Comparison of ENCODE assay signal across 8 mouse cellular contexts in genomic region chr1:171328244-171328643, GRCm38 (mm10). TPM values are rescaled to one million over a fixed set of nuclear protein-coding genes. Genes with fewer than 3 reads are reported as not detected.
DNase-seq lines count a peak whose midpoint lies in the region; ATAC-seq and TF ChIP-seq lines count a peak whose summit lies in the region.

No protein-coding gene starts in this region.

- H3K9ac ChIP-seq in embryonic facial prominence, embryonic 15.5 days = peak overlapping the region; percentile 96
- H3K9ac ChIP-seq in intestine, postnatal 0 days (ENCODE audit: low read depth, low read length) = peak overlapping the region; percentile 95
- peak overlapping the region; percentile 93 for H3K9ac ChIP-seq in neural tube, embryonic 12.5 days

- 18% methylated on average over 9 of the region's 9 CpGs for WGBS in embryonic facial prominence, embryonic 15.5 days
- 18% methylated on average over 9 of the region's 9 CpGs for WGBS in intestine, postnatal 0 days
- WGBS in neural tube, embryonic 12.5 days = 40% methylated on average over 9 of the region's 9 CpGs

- H3K4me1 ChIP-seq in embryonic facial prominence, embryonic 15.5 days = peaks cover 27% of the 10 kb centered on the region
- 0 out of 2 replicates have a peak, but pooled peaks cover 7% of the 10 kb centered on the region for H3K4me1 ChIP-seq in intestine, postnatal 0 days (replicated peaks; ENCODE audit: control insufficient read depth, insufficient read depth, low read length)
- H3K4me1 ChIP-seq in neural tube, embryonic 12.5 days = peaks cover 35% of the 10 kb centered on the region

- DNase-seq in embryo, embryonic 10 days (ENCODE audit: low spot score) = peak; percentile 34
- DNase-seq in embryo, embryonic 9.5 days (ENCODE audit: extremely low spot score) = no peak
- peak; percentile 45 for DNase-seq in A20 (ENCODE audit: low read depth, low spot score)
- DNase-seq in layer of hippocampus, adult 11-12 months (ENCODE audit: low spot score) = no peak
- DNase-seq in adrenal gland, adult 2 months = no peak

- H3K4me2 ChIP-seq in embryonic facial prominence, embryonic 15.5 days (replicated peaks) = peak overlapping the region; percentile 72
- peak overlapping the region; percentile 82 for H3K4me2 ChIP-seq in intestine, postnatal 0 days (replicated peaks; ENCODE audit: low read depth)
- peak overlapping the region; percentile 90 for H3K4me2 ChIP-seq in neural tube, embryonic 12.5 days (replicated peaks)

- H3K36me3 ChIP-seq in embryonic facial prominence, embryonic 15.5 days = no peaks in the 10 kb centered on the region
- no peaks in the 10 kb centered on the region for H3K36me3 ChIP-seq in intestine, postnatal 0 days (ENCODE audit: control insufficient read depth, insufficient read depth)
- H3K36me3 ChIP-seq in neural tube, embryonic 12.5 days = peaks cover 3% of the 10 kb centered on the region; the same call in 1 of the 2 replicates

- H3K9me3 ChIP-seq in embryonic facial prominence, embryonic 15.5 days (replicated peaks) = no peaks in the 10 kb centered on the region
- no peaks in the 10 kb centered on the region for H3K9me3 ChIP-seq in intestine, postnatal 0 days (ENCODE audit: control insufficient read depth)
- H3K9me3 ChIP-seq in neural tube, embryonic 12.5 days = no peaks in the 10 kb centered on the region

- H3K4me3 ChIP-seq in embryonic facial prominence, embryonic 15.5 days (replicated peaks) = peak overlapping the region; percentile 84
- H3K4me3 ChIP-seq in intestine, postnatal 0 days (ENCODE audit: low read depth, low read length) = peak overlapping the region; percentile 88
- H3K4me3 ChIP-seq in neural tube, embryonic 12.5 days = peak overlapping the region; percentile 89

- ATAC-seq in embryonic facial prominence, embryonic 15.5 days (ENCODE audit: insufficient number of reproducible peaks, low FRiP score, low TSS enrichment, low read depth) = no peak
- no peak for ATAC-seq in intestine, postnatal 0 days
- ATAC-seq in neural tube, embryonic 12.5 days (ENCODE audit: low FRiP score, low read depth) = 0 out of 2 replicates have a peak, but pooled peaks have one; percentile 0

- no peaks in the 10 kb centered on the region for H3K27me3 ChIP-seq in embryonic facial prominence, embryonic 15.5 days
- no peaks in the 10 kb centered on the region for H3K27me3 ChIP-seq in intestine, postnatal 0 days (replicated peaks; ENCODE audit: control insufficient read depth, insufficient read depth, low read length)
- no peaks in the 10 kb centered on the region for H3K27me3 ChIP-seq in neural tube, embryonic 12.5 days (replicated peaks)

- peak overlapping the region; percentile 99 for H3K27ac ChIP-seq in embryonic facial prominence, embryonic 15.5 days (replicated peaks)
- H3K27ac ChIP-seq in intestine, postnatal 0 days (ENCODE audit: low read depth, low read length) = peak overlapping the region; percentile 99
- H3K27ac ChIP-seq in neural tube, embryonic 12.5 days = peak overlapping the region; percentile 97

- TF ChIP-seq CTCF in intestine, postnatal 0 days (IDR thresholded peaks at IDR 0.05; ENCODE audit: low read depth) = no peak

RNA-seq across cellular contexts. Expression of gene Dedd, which starts 0.7 kb away (rescaled TPM):
- 53.2 and 55.1 TPM in 2 replicates for polyA plus RNA-seq in embryonic facial prominence, embryonic 15.5 days (2015; fragmentation: Nextera tagmentation; extraction: Ambion mirVana)
- 28.1 and 29.9 TPM in 2 replicates for polyA plus RNA-seq in intestine, postnatal 0 days (2015; fragmentation: Nextera tagmentation; extraction: Ambion mirVana)
- 50.9 and 57.3 TPM in 2 replicates for polyA plus RNA-seq in neural tube, embryonic 12.5 days (2016; fragmentation: Nextera tagmentation; extraction: Ambion mirVana)
- total RNA-seq in adrenal gland, adult 2 months (2021) = 10 to 100 TPM; 31.7 to 33.5 TPM
- polyA plus RNA-seq in adrenal gland, adult 2 months (2012; rRNA removed) = 19.9 and 20.0 TPM in 2 replicates

RNA-seq across cellular contexts. Expression of gene Nit1, which starts 17.2 kb away (rescaled TPM):
- 41.7 and 44.7 TPM in 2 replicates for polyA plus RNA-seq in embryonic facial prominence, embryonic 15.5 days (2015; fragmentation: Nextera tagmentation; extraction: Ambion mirVana)
- 60.1 and 66.5 TPM in 2 replicates for polyA plus RNA-seq in intestine, postnatal 0 days (2015; fragmentation: Nextera tagmentation; extraction: Ambion mirVana)
- 45.6 and 46.1 TPM in 2 replicates for polyA plus RNA-seq in neural tube, embryonic 12.5 days (2016; fragmentation: Nextera tagmentation; extraction: Ambion mirVana)
- 10 to 100 TPM; 82.6 to 92.9 TPM for total RNA-seq in adrenal gland, adult 2 months (2021)
- 70.1 and 74.7 TPM in 2 replicates for polyA plus RNA-seq in adrenal gland, adult 2 months (2012; rRNA removed)

RNA-seq across cellular contexts. Expression of gene Pfdn2, which starts 17.2 kb away (rescaled TPM):
- polyA plus RNA-seq in embryonic facial prominence, embryonic 15.5 days (2015; fragmentation: Nextera tagmentation; extraction: Ambion mirVana) = 95.9 and 105 TPM in 2 replicates
- 69.5 and 73.1 TPM in 2 replicates for polyA plus RNA-seq in intestine, postnatal 0 days (2015; fragmentation: Nextera tagmentation; extraction: Ambion mirVana)
- 157 and 158 TPM in 2 replicates for polyA plus RNA-seq in neural tube, embryonic 12.5 days (2016; fragmentation: Nextera tagmentation; extraction: Ambion mirVana)
- 100 to 1,000 TPM; 154 TPM for total RNA-seq in adrenal gland, adult 2 months (2021)
- 3.5 and 4.0 TPM in 2 replicates for polyA plus RNA-seq in adrenal gland, adult 2 months (2012; rRNA removed)

RNA-seq across cellular contexts. Expression of gene Klhdc9, which starts 32.4 kb away (rescaled TPM):
- polyA plus RNA-seq in embryonic facial prominence, embryonic 15.5 days (2015; fragmentation: Nextera tagmentation; extraction: Ambion mirVana) = 4.5 and 9.1 TPM in 2 replicates
- 0.48 and 0.82 TPM in 2 replicates for polyA plus RNA-seq in intestine, postnatal 0 days (2015; fragmentation: Nextera tagmentation; extraction: Ambion mirVana)
- polyA plus RNA-seq in neural tube, embryonic 12.5 days (2016; fragmentation: Nextera tagmentation; extraction: Ambion mirVana) = 2.1 and 2.6 TPM in 2 replicates
- 1 to 10 TPM; 1.1 to 3.8 TPM for total RNA-seq in adrenal gland, adult 2 months (2021)
- polyA plus RNA-seq in adrenal gland, adult 2 months (2012; rRNA removed) = 3.3 and 4.3 TPM in 2 replicates

RNA-seq across cellular contexts. Expression of gene Ufc1, which starts 33.4 kb away (rescaled TPM):
- 107 and 112 TPM in 2 replicates for polyA plus RNA-seq in embryonic facial prominence, embryonic 15.5 days (2015; fragmentation: Nextera tagmentation; extraction: Ambion mirVana)
- 117 TPM in 2 replicates for polyA plus RNA-seq in intestine, postnatal 0 days (2015; fragmentation: Nextera tagmentation; extraction: Ambion mirVana)
- 105 and 120 TPM in 2 replicates for polyA plus RNA-seq in neural tube, embryonic 12.5 days (2016; fragmentation: Nextera tagmentation; extraction: Ambion mirVana)
- total RNA-seq in adrenal gland, adult 2 months (2021) = 100 to 1,000 TPM; 121 to 170 TPM
- 19.9 and 20.1 TPM in 2 replicates for polyA plus RNA-seq in adrenal gland, adult 2 months (2012; rRNA removed)

Comparison
In these comparisons a context has a peak if more than half of its experiments do, and no peak if none do; other contexts are left out.
1. DNase-seq: peak in embryo, embryonic 10 days (single experiment) and A20 (single experiment); none in embryo, embryonic 9.5 days (single experiment), layer of hippocampus, adult 11-12 months (single experiment) and adrenal gland, adult 2 months (single experiment).
2. RNA of gene Pfdn2, which starts 17.2 kb away (polyA plus RNA-seq): 157 to 158 TPM in neural tube, embryonic 12.5 days, 95.9 to 105 TPM in embryonic facial prominence, embryonic 15.5 days and 69.5 to 73.1 TPM in intestine, postnatal 0 days; 3.5 to 4.0 TPM in adrenal gland, adult 2 months; every median in the first group is over 10 times any median in the second.
3. Peak in every context shown above with its lines, with median percentiles within 50 percentile points of each other: H3K27ac ChIP-seq, H3K4me2 ChIP-seq, H3K4me3 ChIP-seq and H3K9ac ChIP-seq.